Mouse (Mus musculus): Measurements from ENCODE around the gene Cecr2.

Gene Cecr2

DNA sequence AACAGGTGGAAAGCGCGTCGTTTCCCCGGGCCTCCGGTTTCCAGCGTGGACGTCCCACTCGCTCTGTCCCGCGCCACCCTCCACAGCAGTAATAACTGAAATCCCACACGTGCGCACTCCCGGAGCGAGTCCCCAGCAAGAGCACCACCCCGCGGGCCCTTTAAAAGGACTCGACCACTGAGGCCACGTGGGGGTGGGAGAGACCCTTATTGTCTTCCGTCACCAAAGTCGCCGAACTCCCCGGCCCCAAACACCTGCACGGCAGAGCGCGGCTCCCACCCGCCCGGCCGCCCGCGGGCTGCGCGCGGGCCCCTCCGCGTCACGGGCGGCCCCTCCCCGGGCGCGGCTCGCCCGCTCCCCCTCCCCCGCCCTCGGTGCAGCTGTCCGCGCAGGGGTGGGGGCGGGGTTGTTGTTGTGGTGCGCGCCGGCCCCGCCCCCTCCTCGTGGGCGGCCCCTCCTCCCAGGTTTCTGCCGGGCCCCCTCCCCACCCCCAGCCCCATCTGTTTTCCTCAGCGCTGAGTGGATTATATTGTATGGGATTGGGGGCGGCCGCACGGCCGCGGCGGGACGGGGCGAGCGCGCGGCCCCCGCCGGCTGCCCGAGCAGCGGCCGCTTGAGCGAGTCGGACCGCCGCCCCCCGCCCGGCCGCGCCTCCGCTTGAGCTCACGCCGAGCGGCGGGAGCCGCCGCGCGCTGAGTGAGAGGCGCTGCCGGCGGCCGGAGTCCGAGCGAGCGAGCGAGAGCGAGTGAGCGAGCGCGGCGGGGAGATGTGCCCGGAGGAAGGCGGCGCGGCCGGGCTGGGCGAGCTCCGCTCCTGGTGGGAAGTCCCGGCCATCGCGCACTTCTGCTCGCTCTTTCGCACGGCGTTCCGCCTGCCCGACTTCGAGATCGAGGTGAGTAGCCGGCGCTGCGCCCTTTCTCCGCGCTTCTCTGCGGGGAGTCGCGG is at the start of gene Cecr2:
Gene Cecr2, plus strand, starts transcription at position 554 of the 945 bp plus-strand sequence.
- Histone ChIP-seq H3K4me3 (replicated peaks; ENCODE audit: low read length) (peak within 1 kb of the TSS; percentile 93), H3K36me3 (ENCODE audit: insufficient read depth, low read length) (peaks cover 12% of the 10 kb centered on the region), H3K27me3 (ENCODE audit: insufficient read depth, low read length) (no peaks in the 10 kb centered on the region; the same call in 1 of the 2 replicates), H3K9me3 (ENCODE audit: low read length) (no peaks in the 10 kb centered on the region), H3K4me1 (replicated peaks; ENCODE audit: low read depth, low read length) (peaks cover 52% of the 10 kb centered on the region)
- TF ChIP-seq NANOG (IDR thresholded peaks at IDR 0.05; ENCODE audit: borderline replicate concordance, low read length) = no peak
- TF ChIP-seq POU5F1 (IDR thresholded peaks at IDR 0.05; ENCODE audit: borderline replicate concordance, low read length) = no peak
- no peak for TF ChIP-seq CTCF (conservative IDR thresholded peaks at IDR 0.05; ENCODE audit: low read length)

GRCm38 (mm10) chr6:120617586-120617985 is 48.6 kb upstream of the Cecr2 start:
- TF ChIP-seq NANOG (IDR thresholded peaks at IDR 0.05; ENCODE audit: borderline replicate concordance, low read length) (no peak), CTCF (conservative IDR thresholded peaks at IDR 0.05; ENCODE audit: low read length) (no peak), POU5F1 (IDR thresholded peaks at IDR 0.05; ENCODE audit: borderline replicate concordance, low read length) (no peak)
- peaks cover 49% of the 10 kb centered on the region for H3K4me1 ChIP-seq (replicated peaks; ENCODE audit: low read depth, low read length)
- 0 out of 2 replicates have a peak, but pooled peaks cover 2% of the 10 kb centered on the region for H3K27me3 ChIP-seq (ENCODE audit: insufficient read depth, low read length)
- no peaks in the 10 kb centered on the region for H3K36me3 ChIP-seq (ENCODE audit: insufficient read depth, low read length)
- H3K9me3 ChIP-seq (ENCODE audit: low read length) = no peaks in the 10 kb centered on the region
- no peak overlapping the region for H3K4me3 ChIP-seq (replicated peaks; ENCODE audit: low read length)

GRCm38 (mm10) chr6:120618518-120619402 is 47.4 kb upstream of the Cecr2 start:
- TF ChIP-seq NANOG (IDR thresholded peaks at IDR 0.05; ENCODE audit: borderline replicate concordance, low read length) (no peak), CTCF (conservative IDR thresholded peaks at IDR 0.05; ENCODE audit: low read length) (no peak), POU5F1 (IDR thresholded peaks at IDR 0.05; ENCODE audit: borderline replicate concordance, low read length) (no peak)
- no peak overlapping the region for H3K4me3 ChIP-seq (replicated peaks; ENCODE audit: low read length)
- peaks cover 46% of the 10 kb centered on the region for H3K4me1 ChIP-seq (replicated peaks; ENCODE audit: low read depth, low read length)
- H3K27me3 ChIP-seq (ENCODE audit: insufficient read depth, low read length) = 0 out of 2 replicates have a peak, but pooled peaks cover 2% of the 10 kb centered on the region
- H3K36me3 ChIP-seq (ENCODE audit: insufficient read depth, low read length) = no peaks in the 10 kb centered on the region
- H3K9me3 ChIP-seq (ENCODE audit: low read length) = no peaks in the 10 kb centered on the region

DNA sequence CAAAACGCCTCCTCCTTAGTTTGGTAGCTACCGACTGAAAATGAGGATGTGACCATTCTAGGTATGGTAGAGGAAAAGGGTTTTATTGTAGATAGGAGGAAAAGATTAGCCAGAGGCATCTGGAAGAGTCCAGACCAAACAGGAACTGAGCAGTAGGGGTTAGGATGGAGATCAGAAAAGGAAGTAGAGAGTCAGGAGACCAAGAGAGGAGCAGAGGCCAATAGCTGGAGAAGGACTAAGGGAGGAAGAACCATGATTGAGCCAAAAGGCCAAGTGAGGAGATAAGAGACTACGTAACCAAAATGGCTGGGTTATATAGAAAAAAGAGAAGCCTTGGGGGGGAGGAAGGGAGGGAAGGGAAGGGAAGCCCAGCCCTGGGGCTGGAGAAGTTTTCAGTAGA is 46.0 kb upstream of the Cecr2 start:
- Histone ChIP-seq H3K36me3 (ENCODE audit: insufficient read depth, low read length) (no peaks in the 10 kb centered on the region), H3K27me3 (ENCODE audit: insufficient read depth, low read length) (0 out of 2 replicates have a peak, but pooled peaks cover 2% of the 10 kb centered on the region), H3K9me3 (ENCODE audit: low read length) (no peaks in the 10 kb centered on the region), H3K4me3 (replicated peaks; ENCODE audit: low read length) (no peak overlapping the region), H3K4me1 (replicated peaks; ENCODE audit: low read depth, low read length) (peaks cover 44% of the 10 kb centered on the region)
- no peak for TF ChIP-seq NANOG (IDR thresholded peaks at IDR 0.05; ENCODE audit: borderline replicate concordance, low read length)
- no peak for TF ChIP-seq POU5F1 (IDR thresholded peaks at IDR 0.05; ENCODE audit: borderline replicate concordance, low read length)
- no peak for TF ChIP-seq CTCF (conservative IDR thresholded peaks at IDR 0.05; ENCODE audit: low read length)

DNA sequence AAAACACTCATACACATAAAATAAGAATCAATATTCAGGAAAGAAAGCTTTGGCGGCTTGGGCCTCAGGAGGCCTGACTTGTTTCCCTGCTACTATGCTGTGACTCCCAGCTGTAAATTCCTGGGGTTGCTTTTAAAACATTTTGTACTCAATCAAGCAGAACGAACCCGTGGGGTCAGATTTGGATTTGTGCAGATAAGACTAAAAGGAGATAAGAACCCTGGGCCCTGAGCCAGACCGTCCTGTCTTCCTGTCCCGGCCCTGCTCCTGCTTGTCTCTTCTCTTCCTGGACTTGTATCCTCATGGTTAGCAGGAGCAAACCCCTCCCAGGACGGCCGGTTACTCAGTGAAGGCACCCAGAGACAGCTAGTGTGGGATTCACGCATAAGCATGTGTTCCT is 41.1 kb upstream of the Cecr2 start:
- TF ChIP-seq POU5F1 (IDR thresholded peaks at IDR 0.05; ENCODE audit: borderline replicate concordance, low read length) (no peak), NANOG (IDR thresholded peaks at IDR 0.05; ENCODE audit: borderline replicate concordance, low read length) (no peak), CTCF (conservative IDR thresholded peaks at IDR 0.05; ENCODE audit: low read length) (no peak)
- Histone ChIP-seq H3K9me3 (ENCODE audit: low read length) (no peaks in the 10 kb centered on the region), H3K4me3 (replicated peaks; ENCODE audit: low read length) (no peak overlapping the region), H3K36me3 (ENCODE audit: insufficient read depth, low read length) (no peaks in the 10 kb centered on the region), H3K27me3 (ENCODE audit: insufficient read depth, low read length) (no peaks in the 10 kb centered on the region), H3K4me1 (replicated peaks; ENCODE audit: low read depth, low read length) (peaks cover 32% of the 10 kb centered on the region)

GRCm38 (mm10) chr6:120627096-120627495 is 39.1 kb upstream of the Cecr2 start:
- Histone ChIP-seq H3K36me3 (ENCODE audit: insufficient read depth, low read length) (no peaks in the 10 kb centered on the region), H3K27me3 (ENCODE audit: insufficient read depth, low read length) (no peaks in the 10 kb centered on the region), H3K4me3 (replicated peaks; ENCODE audit: low read length) (no peak overlapping the region), H3K4me1 (replicated peaks; ENCODE audit: low read depth, low read length) (peaks cover 25% of the 10 kb centered on the region), H3K9me3 (ENCODE audit: low read length) (no peaks in the 10 kb centered on the region)
- no peak for TF ChIP-seq POU5F1 (IDR thresholded peaks at IDR 0.05; ENCODE audit: borderline replicate concordance, low read length)
- TF ChIP-seq CTCF (conservative IDR thresholded peaks at IDR 0.05; ENCODE audit: low read length) = no peak
- TF ChIP-seq NANOG (IDR thresholded peaks at IDR 0.05; ENCODE audit: borderline replicate concordance, low read length) = no peak; the same call in 1 of the 2 replicates

DNA sequence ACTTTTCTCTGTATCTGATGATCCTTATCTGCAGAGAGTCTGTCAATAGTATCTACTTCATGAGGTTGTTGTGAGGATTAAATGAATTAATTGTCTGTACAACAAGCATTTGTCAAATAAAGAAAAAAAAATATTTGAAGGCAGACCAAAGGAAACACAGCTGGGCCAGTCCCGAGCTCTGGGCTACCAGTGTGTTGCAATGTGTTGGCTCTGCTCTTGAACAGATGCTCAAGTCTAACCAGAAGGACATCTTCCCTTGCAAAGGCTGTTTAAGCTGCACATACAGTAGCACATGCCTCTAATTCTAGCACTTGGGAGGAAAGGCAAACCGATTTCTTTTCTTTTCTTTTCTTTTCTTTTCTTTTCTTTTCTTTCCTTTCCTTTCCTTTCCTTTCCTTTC is 37.2 kb upstream of the Cecr2 start:
- Histone ChIP-seq H3K4me1 (replicated peaks; ENCODE audit: low read depth, low read length) (peaks cover 20% of the 10 kb centered on the region), H3K4me3 (replicated peaks; ENCODE audit: low read length) (no peak overlapping the region), H3K9me3 (ENCODE audit: low read length) (no peaks in the 10 kb centered on the region), H3K36me3 (ENCODE audit: insufficient read depth, low read length) (no peaks in the 10 kb centered on the region), H3K27me3 (ENCODE audit: insufficient read depth, low read length) (no peaks in the 10 kb centered on the region)
- TF ChIP-seq NANOG (IDR thresholded peaks at IDR 0.05; ENCODE audit: borderline replicate concordance, low read length) (no peak), POU5F1 (IDR thresholded peaks at IDR 0.05; ENCODE audit: borderline replicate concordance, low read length) (no peak), CTCF (conservative IDR thresholded peaks at IDR 0.05; ENCODE audit: low read length) (no peak)

Data from E14TG2a.4 (cell line).